Mouse (Mus musculus): ENCODE results near the gene Poc1a. TPM values are rescaled to one million over a fixed set of nuclear protein-coding genes. Genes with fewer than 3 reads are reported as not detected.
A peak's percentile ranks its signal among the peaks of the same experiment; 100 is the strongest.

Gene Poc1a
- polyA plus RNA-seq, 3 experiments from 2014 or later: 3.6 to 21.4 (median 4.8) TPM

GRCm38 (mm10) chr9:106368112-106368717 is 87.4 kb downstream of the Poc1a start, which contains the start of gene Dusp7:
Gene Dusp7, plus strand, starts transcription at chr9:106368632.
- peak; percentile 13 for ATAC-seq

GRCm38 (mm10) chr9:106368831-106369501 is 88.1 kb downstream of the Poc1a start:
- ATAC-seq: no peak

- no peak for ATAC-seq
These were observed 89.1 kb downstream of the Poc1a start for GRCm38 (mm10) chr9:106369801-106370485.

DNA sequence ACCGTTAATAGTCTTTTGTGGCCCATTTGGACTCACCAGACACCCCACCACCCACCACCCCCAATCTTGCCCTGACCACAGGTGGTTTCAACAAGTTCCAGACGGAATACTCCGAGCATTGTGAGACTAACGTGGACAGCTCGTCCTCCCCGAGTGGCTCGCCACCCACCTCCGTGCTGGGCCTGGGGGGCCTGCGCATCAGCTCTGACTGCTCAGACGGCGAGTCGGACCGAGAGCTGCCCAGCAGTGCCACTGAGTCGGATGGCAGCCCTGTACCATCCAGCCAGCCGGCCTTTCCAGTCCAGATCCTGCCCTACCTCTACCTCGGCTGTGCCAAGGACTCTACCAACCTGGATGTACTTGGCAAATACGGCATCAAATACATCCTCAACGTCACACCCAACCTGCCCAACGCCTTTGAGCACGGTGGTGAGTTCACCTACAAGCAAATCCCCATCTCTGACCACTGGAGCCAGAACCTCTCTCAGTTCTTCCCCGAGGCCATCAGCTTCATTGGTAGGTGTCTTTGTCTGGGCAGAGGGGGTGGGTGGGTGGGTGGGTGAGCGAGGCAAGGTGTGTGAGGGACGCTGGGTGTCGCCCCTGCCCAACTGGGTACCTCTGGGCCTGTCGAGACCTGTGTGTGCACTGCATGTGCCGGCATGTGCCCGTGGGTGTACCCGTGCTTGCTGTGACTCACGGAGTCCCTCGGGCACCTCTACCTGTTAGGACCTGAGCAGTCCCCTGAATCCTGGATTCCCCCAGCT is 89.9 kb downstream of the Poc1a start:
- ATAC-seq: no peak

DNA sequence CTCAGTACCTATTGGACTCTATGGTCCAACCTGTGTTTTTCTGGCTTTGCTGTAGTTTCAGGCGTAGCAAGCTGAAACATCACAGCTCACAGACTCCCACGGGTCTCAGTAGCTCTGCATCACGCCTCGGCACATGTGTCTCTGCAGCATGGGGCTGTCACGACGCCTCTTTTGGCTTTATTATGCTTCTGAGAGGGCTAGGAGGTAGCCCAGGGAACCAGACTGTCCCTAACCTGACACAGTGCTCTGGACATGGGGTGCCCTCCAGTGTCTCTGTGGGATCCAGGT is 90.5 kb downstream of the Poc1a start:
- ATAC-seq: no peak

DNA sequence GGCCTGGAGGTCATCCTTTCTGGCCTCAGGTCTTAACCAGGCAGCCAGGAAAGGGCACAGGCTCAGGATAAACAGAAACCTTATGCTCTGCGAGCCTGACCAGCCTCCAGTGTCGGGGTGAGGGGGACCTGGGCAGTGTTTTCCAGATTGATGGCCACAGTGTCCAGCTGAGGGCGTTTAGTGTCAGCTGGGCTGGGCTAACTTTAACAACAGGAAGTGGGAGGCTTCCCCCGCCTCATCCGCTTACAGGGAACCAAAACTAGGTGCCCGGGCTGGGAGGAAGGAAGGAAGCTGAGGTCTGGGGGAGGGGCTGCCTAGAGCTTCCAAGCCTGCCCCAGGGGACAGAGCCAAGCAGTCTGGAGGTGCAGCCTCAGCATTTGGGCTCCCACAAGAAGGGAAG is 90.9 kb downstream of the Poc1a start:
- ATAC-seq: peak; percentile 29

- peak; percentile 65 for ATAC-seq
These were observed 91.9 kb downstream of the Poc1a start for GRCm38 (mm10) chr9:106372431-106373412.

DNA sequence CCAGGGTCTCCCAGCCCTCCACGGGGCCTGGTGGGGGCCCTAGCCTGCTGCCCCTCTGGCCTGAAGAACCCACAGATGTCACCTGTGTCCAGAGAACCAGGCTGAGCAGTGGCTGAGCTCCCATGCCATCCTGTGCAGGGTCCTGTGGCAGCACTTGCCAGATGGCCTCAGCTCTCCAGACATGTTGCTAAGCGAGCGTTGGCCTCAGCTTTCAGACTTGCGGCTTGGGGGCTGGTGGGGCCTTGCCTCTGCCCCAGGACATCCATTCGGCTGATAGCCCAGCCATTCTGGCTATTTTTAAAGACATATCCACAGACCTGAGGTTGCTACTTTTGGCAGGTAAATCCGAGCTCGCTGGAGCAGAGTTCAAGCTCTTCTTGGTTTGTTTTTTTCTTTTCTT is 93.1 kb downstream of the Poc1a start:
- ATAC-seq: no peak

GRCm38 (mm10) chr9:106377247-106377646 is 96.4 kb downstream of the Poc1a start:
- ATAC-seq: no peak

DNA sequence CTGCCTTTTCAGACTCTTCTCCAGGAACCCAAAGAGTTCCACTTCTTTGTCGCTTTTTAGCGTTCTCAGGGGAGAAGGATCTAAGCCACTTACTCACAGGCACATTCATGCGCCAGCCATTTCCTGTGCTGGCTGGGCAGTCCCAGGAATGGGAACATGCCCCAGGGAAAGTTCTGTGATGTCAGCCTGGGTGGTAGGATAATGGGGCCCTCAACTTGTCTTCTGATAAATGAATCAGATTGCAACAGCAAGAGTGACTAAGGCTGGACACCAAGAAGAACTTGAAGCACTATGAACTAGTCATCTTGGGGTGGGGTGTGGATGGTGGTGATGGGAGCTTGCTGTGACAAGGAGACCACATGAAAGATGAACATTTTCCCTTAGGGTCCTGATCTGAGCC is 97.2 kb downstream of the Poc1a start:
- ATAC-seq: no peak

DNA sequence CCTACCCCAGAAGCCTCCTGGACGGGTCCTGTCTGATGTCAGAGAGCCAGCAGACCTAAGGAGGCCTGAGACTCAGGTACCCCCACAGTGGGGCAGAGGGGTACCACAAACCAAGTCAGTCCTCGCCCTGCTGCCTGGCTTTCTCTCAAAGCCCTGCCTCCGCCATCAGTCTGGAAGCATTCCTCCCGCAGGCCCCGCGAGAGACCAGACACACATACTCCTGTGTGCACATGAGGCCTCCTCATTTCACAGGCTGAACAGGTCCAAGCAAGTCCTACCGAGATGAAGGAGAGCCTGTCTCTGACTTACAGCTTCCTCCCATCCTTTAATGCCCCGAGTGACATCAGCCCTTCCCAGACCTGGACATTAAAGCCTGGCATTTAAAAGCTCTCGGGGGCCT is 97.9 kb downstream of the Poc1a start:
- ATAC-seq: no peak

DNA sequence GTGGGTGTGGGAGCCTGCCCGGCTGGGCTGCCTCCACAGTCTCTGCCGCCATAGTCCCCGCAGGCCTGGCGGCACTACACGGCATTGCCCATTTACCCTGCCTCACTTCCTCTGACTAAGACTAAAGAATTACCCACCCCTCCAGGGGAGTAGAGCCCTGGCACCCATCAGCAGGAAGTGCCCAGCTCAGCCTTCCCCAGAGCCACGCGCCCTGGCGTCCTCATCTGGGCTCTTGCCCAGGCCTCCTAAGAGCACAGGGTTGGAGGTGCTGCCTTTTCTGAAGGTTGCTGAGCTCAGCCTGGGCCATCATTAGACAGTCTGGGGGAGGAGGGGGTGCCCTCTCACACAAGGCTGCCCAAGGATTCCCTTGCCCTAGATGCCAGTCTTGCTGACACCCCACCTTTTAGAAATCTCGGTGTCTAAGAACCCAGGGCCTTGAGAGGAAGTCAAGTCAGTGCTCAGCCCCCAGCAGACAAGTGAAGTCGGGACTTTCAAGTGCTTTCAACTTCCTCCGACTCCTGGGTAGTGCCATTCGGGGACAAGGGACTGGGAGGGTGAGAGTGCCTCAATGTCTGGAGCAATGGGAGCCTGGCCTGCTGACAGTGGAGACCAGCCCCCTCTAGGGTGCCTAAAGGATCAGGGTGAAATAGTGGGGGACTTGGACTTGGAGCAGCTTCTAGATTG is 105.5 kb downstream of the Poc1a start:
- ATAC-seq: peak; percentile 73

GRCm38 (mm10) chr9:106392828-106393527 is 112.1 kb downstream of the Poc1a start:
- ATAC-seq: no peak

GRCm38 (mm10) chr9:106393548-106393947 is 112.7 kb downstream of the Poc1a start:
- no peak for ATAC-seq

DNA sequence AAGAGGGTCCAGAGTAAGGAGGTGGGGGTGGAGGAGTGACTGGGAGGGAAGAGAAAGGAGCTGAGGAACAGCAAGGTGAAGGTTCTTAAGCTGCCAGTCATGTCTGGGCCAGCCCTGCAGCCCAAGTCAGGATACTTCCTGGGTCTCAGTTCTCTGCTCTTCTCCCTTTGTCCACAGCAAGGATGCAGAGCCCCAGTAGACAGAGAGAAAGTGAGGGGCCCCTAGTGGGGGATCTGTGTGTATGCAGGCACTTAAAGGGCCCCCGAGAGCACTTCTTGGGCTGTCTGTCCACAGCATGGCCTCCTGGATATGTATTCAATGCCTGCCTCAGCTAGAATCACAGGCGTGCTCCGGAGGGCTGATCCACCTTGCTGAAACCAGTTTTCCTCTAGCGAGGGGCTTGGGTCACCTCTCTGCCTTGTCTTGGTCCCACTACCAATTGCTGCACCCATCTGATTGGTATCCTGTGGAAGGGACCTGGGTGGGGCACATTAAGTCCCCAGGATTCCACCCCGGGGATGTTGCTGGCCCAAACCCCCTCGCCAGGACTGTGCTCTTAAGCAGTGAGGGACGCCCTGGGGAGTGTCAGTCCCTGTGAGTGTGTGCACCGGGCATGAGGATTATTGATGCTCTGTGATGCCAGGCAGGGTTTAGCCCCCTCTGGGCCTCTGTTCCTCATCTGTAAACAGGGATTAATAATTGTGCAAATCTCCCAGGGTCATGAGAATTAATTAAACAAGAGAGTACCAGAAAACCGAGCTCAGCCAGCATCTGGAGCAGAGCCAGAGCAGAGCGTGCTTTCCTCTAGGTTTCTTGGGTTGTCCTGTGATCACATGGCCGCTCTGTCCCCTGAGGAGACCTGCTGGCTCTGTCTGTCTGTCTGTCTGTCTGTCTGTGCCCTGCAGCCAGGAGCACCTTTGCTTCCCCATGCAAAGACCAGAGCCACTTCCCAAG is 114.1 kb downstream of the Poc1a start:
- peak; percentile 61 for ATAC-seq

- ATAC-seq: no peak
These were observed 116.9 kb downstream of the Poc1a start for GRCm38 (mm10) chr9:106397733-106398132.

GRCm38 (mm10) chr9:106398667-106399311 is 117.9 kb downstream of the Poc1a start:
- ATAC-seq: no peak

- ATAC-seq: no peak
These were observed 118.9 kb downstream of the Poc1a start for GRCm38 (mm10) chr9:106399808-106400207.

Data from inflammation-experienced regulatory T-cells, adult 6 months (primary cell).